17 mouse cellular contexts compared by ENCODE assay signal in genomic region chr1:133350210-133350609, GRCm38 (mm10). TPM values are rescaled to one million over a fixed set of nuclear protein-coding genes. Genes with fewer than 3 reads are reported as not detected.
A peak's percentile ranks its signal among the peaks of the same experiment; 100 is the strongest.
DNase-seq lines count a peak whose midpoint lies in the region; ATAC-seq lines count a peak whose summit lies in the region.
"Had no signal": no experiment of that assay in that cellular context is flagged by ENCODE, and none has a peak within 500 bp of the region (broad histone marks: within the 10 kb centered on the region; RNA-seq: fewer than 3 reads in every experiment).

Ren1 (plus strand) TSS chr1:133350510.

- no peak for ATAC-seq in hindbrain, embryonic 11.5 days (ENCODE audit: low FRiP score)
- ATAC-seq in kidney, embryonic 15.5 days (replicated peaks; ENCODE audit: low FRiP score) = no peak

- H3K36me3 ChIP-seq in hindbrain, embryonic 10.5 days = no peaks in the 10 kb centered on the region
- no peaks in the 10 kb centered on the region for H3K36me3 ChIP-seq in hindbrain, embryonic 11.5 days (ENCODE audit: control insufficient read depth, insufficient read depth, low read length)
- H3K36me3 ChIP-seq in kidney, embryonic 15.5 days = no peaks in the 10 kb centered on the region
- H3K36me3 ChIP-seq: embryonic facial prominence, embryonic 12.5 days; forebrain, embryonic 12.5 days; heart, embryonic 13.5 days; hindbrain, embryonic 13.5 days had no signal

- H3K9me3 ChIP-seq in hindbrain, embryonic 10.5 days = no peaks in the 10 kb centered on the region
- no peaks in the 10 kb centered on the region for H3K9me3 ChIP-seq in hindbrain, embryonic 11.5 days (ENCODE audit: control insufficient read depth, low read length)
- no peaks in the 10 kb centered on the region for H3K9me3 ChIP-seq in kidney, embryonic 15.5 days (replicated peaks)
- H3K9me3 ChIP-seq: embryonic facial prominence, embryonic 12.5 days; forebrain, embryonic 12.5 days; heart, embryonic 13.5 days; hindbrain, embryonic 13.5 days had no signal

- H3K27me3 ChIP-seq in hindbrain, embryonic 10.5 days (ENCODE audit: insufficient read depth, poor library complexity, severe bottlenecking) = peaks cover 31% of the 10 kb centered on the region
- no peaks in the 10 kb centered on the region for H3K27me3 ChIP-seq in hindbrain, embryonic 11.5 days (ENCODE audit: control insufficient read depth, insufficient read depth, low read length)
- H3K27me3 ChIP-seq in kidney, embryonic 15.5 days = peaks cover 8% of the 10 kb centered on the region; the same call in 1 of the 2 replicates
- H3K27me3 ChIP-seq: embryonic facial prominence, embryonic 12.5 days had no signal

- no peak for DNase-seq in hindbrain, embryonic 10.5 days (ENCODE audit: low spot score)
- no peak for DNase-seq in hindbrain, embryonic 11.5 days (ENCODE audit: low spot score)
- DNase-seq in kidney, postnatal 14 days = no peak
- peak; percentile 32 to 39 for DNase-seq in kidney, postnatal 4 days
- no peak for DNase-seq in kidney, adult 9 months
- DNase-seq: adrenal gland, adult 2 months; cerebellum, adult 11-12 months; cerebellum, adult 9-10 months; cerebellum, postnatal 25 days; gastrocnemius, postnatal 36 days; heart, adult 11 months; heart, postnatal 36 days had no signal

- H3K4me3 ChIP-seq in hindbrain, embryonic 10.5 days = no peak within 1 kb of the TSS
- no peak within 1 kb of the TSS for H3K4me3 ChIP-seq in hindbrain, embryonic 11.5 days (ENCODE audit: low read depth, low read length)
- H3K4me3 ChIP-seq in kidney, embryonic 15.5 days (replicated peaks) = no peak within 1 kb of the TSS
- H3K4me3 ChIP-seq: embryonic facial prominence, embryonic 12.5 days; forebrain, embryonic 12.5 days; heart, embryonic 13.5 days; hindbrain, embryonic 13.5 days had no signal

- no peak within 1 kb of the TSS for H3K4me2 ChIP-seq in hindbrain, embryonic 11.5 days (replicated peaks; ENCODE audit: low read depth, low read length)
- no peak within 1 kb of the TSS for H3K4me2 ChIP-seq in kidney, embryonic 15.5 days
- H3K4me2 ChIP-seq: embryonic facial prominence, embryonic 12.5 days; forebrain, embryonic 12.5 days; heart, embryonic 13.5 days; hindbrain, embryonic 13.5 days had no signal

- peak within 1 kb of the TSS; percentile 30; the same call in 1 of the 2 replicates for H3K27ac ChIP-seq in hindbrain, embryonic 10.5 days
- no peak within 1 kb of the TSS for H3K27ac ChIP-seq in hindbrain, embryonic 11.5 days (ENCODE audit: low read depth, low read length)
- H3K27ac ChIP-seq in kidney, embryonic 15.5 days = no peak within 1 kb of the TSS
- H3K27ac ChIP-seq: embryonic facial prominence, embryonic 12.5 days; forebrain, embryonic 12.5 days; heart, embryonic 13.5 days; hindbrain, embryonic 13.5 days had no signal

- no peak within 1 kb of the TSS for H3K9ac ChIP-seq in hindbrain, embryonic 11.5 days (ENCODE audit: low read depth, low read length)
- H3K9ac ChIP-seq in kidney, embryonic 15.5 days = no peak within 1 kb of the TSS
- H3K9ac ChIP-seq: embryonic facial prominence, embryonic 12.5 days; forebrain, embryonic 12.5 days; heart, embryonic 13.5 days; hindbrain, embryonic 13.5 days had no signal

- WGBS in hindbrain, embryonic 10.5 days = 88% methylated on average over 1 of the region's 1 CpGs
- WGBS in hindbrain, embryonic 11.5 days = 91% methylated on average over 1 of the region's 1 CpGs
- WGBS in kidney, embryonic 15.5 days = 80% methylated on average over 1 of the region's 1 CpGs

- H3K4me1 ChIP-seq in hindbrain, embryonic 10.5 days (replicated peaks) = 0 out of 2 replicates have a peak, but pooled peaks cover 10% of the 10 kb centered on the region
- H3K4me1 ChIP-seq in hindbrain, embryonic 11.5 days (replicated peaks; ENCODE audit: control insufficient read depth, insufficient read depth, low read length) = no peaks in the 10 kb centered on the region
- peaks cover 13% of the 10 kb centered on the region for H3K4me1 ChIP-seq in kidney, embryonic 15.5 days
- H3K4me1 ChIP-seq: embryonic facial prominence, embryonic 12.5 days had no signal

RNA-seq across cellular contexts. Expression of gene Ren1, which starts in this region (rescaled TPM):
- polyA plus RNA-seq in hindbrain, embryonic 10.5 days (2016; fragmentation: Nextera tagmentation; extraction: Ambion mirVana) = 0.22 and 0.37 TPM in 2 replicates
- 0.70 and 1.2 TPM in 2 replicates for polyA plus RNA-seq in hindbrain, embryonic 11.5 days (2014; fragmentation: Nextera tagmentation; extraction: Ambion mirVana)
- 251 and 332 TPM in 2 replicates for polyA plus RNA-seq in kidney, embryonic 15.5 days (2015; fragmentation: Nextera tagmentation; extraction: Ambion mirVana)
- polyA plus RNA-seq: forebrain, embryonic 12.5 days had no signal

Comparison
In these comparisons a context has a peak if more than half of its experiments do, and no peak if none do; other contexts are left out.
1. RNA of gene Ren1 (polyA plus RNA-seq): 251 to 332 TPM in kidney, embryonic 15.5 days; 0.70 to 1.2 TPM in hindbrain, embryonic 11.5 days and 0.22 to 0.37 TPM in hindbrain, embryonic 10.5 days; every median in the first group is over 100 times any median in the second.
2. DNase-seq: peak in kidney, postnatal 4 days (2 of 2); none in hindbrain, embryonic 10.5 days (single experiment), hindbrain, embryonic 11.5 days (single experiment), kidney, postnatal 14 days (single experiment) and kidney, adult 9 months (single experiment).